Mouse (Mus musculus) myocyte (in vitro differentiated cells): ENCODE results near the gene Snx29.

Source experiments
- MYOG ChIP-seq, 3 experiments: IDR thresholded peaks; one replicate each; pipeline ENCODE4 v1.6.1; 2011; ENCODE audit warnings: control low read depth in 2 of 3, low read depth in 2 of 3, mild to moderate bottlenecking in 2 of 3; ENCODE audit not compliant: insufficient read length in 2 of 3, control insufficient read depth in 1 of 3, insufficient read depth in 1 of 3
- TCF12 ChIP-seq: IDR thresholded peaks from one replicate; pipeline ENCODE4 v1.6.1; 2011; ENCODE audit warnings: mild to moderate bottlenecking, control low read depth; ENCODE audit not compliant: poor library complexity, insufficient read depth, severe bottlenecking

DNA sequence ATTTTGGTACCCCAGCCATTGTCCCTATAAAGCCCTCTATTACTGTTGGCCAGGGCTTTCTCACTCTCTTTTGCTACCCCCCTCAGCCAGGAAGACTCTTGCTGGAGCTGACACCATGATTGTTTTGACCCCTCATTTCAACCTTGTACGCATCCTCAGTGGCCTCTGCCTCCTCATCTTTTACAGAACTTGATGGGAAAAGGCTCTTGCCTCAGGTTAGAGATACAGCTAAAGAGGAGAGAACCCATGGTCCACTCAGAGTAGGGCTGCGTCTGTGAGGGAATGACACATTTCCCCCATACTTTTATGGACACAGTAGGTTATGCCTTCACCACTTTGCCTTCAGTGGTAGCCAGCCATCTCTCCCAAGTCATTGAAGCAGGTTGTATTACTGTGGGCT lies 431.4 kb downstream of the Snx29 start:
- TF ChIP-seq TCF12 = no peak
- TF ChIP-seq MYOG (IDR thresholded peaks at IDR 0.05; ENCODE audit: control insufficient read depth in 1 of 3, insufficient read depth in 1 of 3, insufficient read length in 2 of 3, low read depth in 2 of 3) = no peak
